Mouse (Mus musculus) heart, embryonic 10.5 days (tissue): ENCODE data around the gene Gjd2. TPM values are rescaled to one million over a fixed set of nuclear protein-coding genes. Genes with fewer than 3 reads are reported as not detected.

Experiments
- DNase-seq: peaks from one replicate; pipeline ENCODE4 v3.0.0-alpha.2; 2017; ENCODE audit warnings: low spot score
- H3K27ac ChIP-seq: fragments of 300-500 bp; sonication (generic); 2 replicates; pipeline ENCODE4 v1.5.1; 2016; ENCODE audit warnings: mild to moderate bottlenecking
- H3K27me3 ChIP-seq: fragments of 300-500 bp; sonication (generic); 2 replicates; pipeline ENCODE4 v1.6.1; 2016; ENCODE audit warnings: mild to moderate bottlenecking; ENCODE audit not compliant: poor library complexity, insufficient read depth, severe bottlenecking
- H3K36me3 ChIP-seq: fragments of 300-500 bp; sonication (generic); 2 replicates; pipeline ENCODE4 v1.6.1; 2016; ENCODE audit warnings: mild to moderate bottlenecking, moderate library complexity
- H3K4me1 ChIP-seq: fragments of 300-500 bp; sonication (generic); 2 replicates; pipeline ENCODE4 v1.6.1; 2016; ENCODE audit warnings: mild to moderate bottlenecking
- H3K4me3 ChIP-seq: fragments of 300-500 bp; sonication (generic); 2 replicates; pipeline ENCODE4 v1.5.1; 2016; ENCODE audit warnings: mild to moderate bottlenecking, moderate library complexity
- H3K9me3 ChIP-seq: fragments of 300-500 bp; sonication (generic); 2 replicates; pipeline ENCODE4 v1.6.1; 2016; ENCODE audit warnings: mild to moderate bottlenecking, moderate library complexity
- WGBS: fragments of 180-500 bp; shearing (Covaris S2); methylation state at CpG from one replicate; pipeline ENCODE4 v1.1.7; 2016; 5-methylcytosine and 5-hydroxymethylcytosine counted together
- polyA plus RNA-seq: library from polyadenylated mRNA; unstranded; fragments of >200 nt; fragmentation: Nextera tagmentation; extraction: Ambion mirVana; gene quantifications from 2 replicates; pipeline ENCODE4 v1.2.1, GENCODE M21; 2016

Gjd2 gene
- polyA plus RNA-seq, 1 experiment from 2014 or later = not detected

- H3K4me3 ChIP-seq = no peak overlapping the region
- H3K27ac ChIP-seq = no peak overlapping the region
- no peaks in the 10 kb centered on the region for H3K36me3 ChIP-seq
- WGBS = 55% methylated on average over 8 of the region's 8 CpGs
- no peaks in the 10 kb centered on the region for H3K27me3 ChIP-seq
- no peak for DNase-seq
- H3K4me1 ChIP-seq = no peaks in the 10 kb centered on the region
- H3K9me3 ChIP-seq = no peaks in the 10 kb centered on the region
Measured at GRCm38 (mm10) chr2:113997484-113997883, 15.9 kb downstream of the Gjd2 start.

DNA sequence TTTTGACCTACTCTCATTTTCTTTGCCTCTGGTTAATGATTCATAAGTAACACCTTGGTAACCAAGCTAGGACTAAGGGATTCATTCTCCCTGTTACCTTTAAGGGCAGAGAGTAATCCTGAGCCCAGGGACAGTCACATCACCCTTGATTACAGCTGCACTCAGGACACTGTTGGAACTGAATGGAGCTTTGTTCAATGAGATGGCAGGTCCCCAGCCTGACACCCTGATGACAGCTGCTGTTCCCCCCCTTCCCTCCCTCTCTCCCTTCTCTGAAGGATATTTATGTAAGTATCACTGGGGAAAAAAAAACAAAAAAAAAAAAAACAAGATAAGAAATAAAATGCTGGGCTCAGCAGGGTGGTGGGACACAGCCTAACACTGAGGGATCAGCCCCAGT is 16.5 kb downstream of the Gjd2 start:
- H3K4me1 ChIP-seq = no peaks in the 10 kb centered on the region
- H3K4me3 ChIP-seq = no peak overlapping the region
- no peak for DNase-seq
- no peaks in the 10 kb centered on the region for H3K27me3 ChIP-seq
- no peak overlapping the region for H3K27ac ChIP-seq
- no peaks in the 10 kb centered on the region for H3K9me3 ChIP-seq
- no peaks in the 10 kb centered on the region for H3K36me3 ChIP-seq

DNA sequence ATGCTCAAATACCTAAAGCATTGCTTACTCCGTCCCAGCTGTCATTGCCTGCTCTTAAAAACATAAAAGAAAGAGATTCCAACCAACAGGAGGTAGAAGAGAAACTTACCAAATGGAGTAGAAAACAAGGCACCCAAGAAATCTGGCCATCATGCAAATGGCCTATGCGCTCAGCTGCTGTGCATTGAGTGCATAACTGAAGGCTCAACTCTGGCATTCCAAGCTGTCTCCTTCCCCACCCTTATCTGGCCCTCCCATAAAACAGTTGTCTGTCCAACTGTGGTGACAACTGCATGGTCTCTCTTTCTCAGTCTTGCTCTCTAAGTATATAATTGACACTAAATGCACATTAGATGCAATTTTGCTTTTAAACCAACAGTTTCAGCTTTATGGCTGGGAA is 28.5 kb downstream of the Gjd2 start:
- DNase-seq = no peak
- Histone ChIP-seq H3K27ac (no peak overlapping the region), H3K36me3 (no peaks in the 10 kb centered on the region), H3K4me3 (no peak overlapping the region), H3K27me3 (no peaks in the 10 kb centered on the region), H3K4me1 (peaks cover 19% of the 10 kb centered on the region; the same call in 1 of the 2 replicates), H3K9me3 (no peaks in the 10 kb centered on the region)
- WGBS = 70% methylated on average over 2 of the region's 2 CpGs

- H3K4me1 ChIP-seq = peaks cover 27% of the 10 kb centered on the region; the same call in 1 of the 2 replicates
- H3K27me3 ChIP-seq = no peaks in the 10 kb centered on the region
- peak overlapping the region; percentile 12; the same call in 1 of the 2 replicates for H3K4me3 ChIP-seq
- no peaks in the 10 kb centered on the region for H3K36me3 ChIP-seq
- 34% methylated on average over 8 of the region's 8 CpGs for WGBS
- peak; percentile 78 for DNase-seq
- peak overlapping the region; percentile 49; the same call in 1 of the 2 replicates for H3K27ac ChIP-seq
- no peaks in the 10 kb centered on the region for H3K9me3 ChIP-seq
Measured at GRCm38 (mm10) chr2:113980664-113981063, 32.8 kb downstream of the Gjd2 start.

DNA sequence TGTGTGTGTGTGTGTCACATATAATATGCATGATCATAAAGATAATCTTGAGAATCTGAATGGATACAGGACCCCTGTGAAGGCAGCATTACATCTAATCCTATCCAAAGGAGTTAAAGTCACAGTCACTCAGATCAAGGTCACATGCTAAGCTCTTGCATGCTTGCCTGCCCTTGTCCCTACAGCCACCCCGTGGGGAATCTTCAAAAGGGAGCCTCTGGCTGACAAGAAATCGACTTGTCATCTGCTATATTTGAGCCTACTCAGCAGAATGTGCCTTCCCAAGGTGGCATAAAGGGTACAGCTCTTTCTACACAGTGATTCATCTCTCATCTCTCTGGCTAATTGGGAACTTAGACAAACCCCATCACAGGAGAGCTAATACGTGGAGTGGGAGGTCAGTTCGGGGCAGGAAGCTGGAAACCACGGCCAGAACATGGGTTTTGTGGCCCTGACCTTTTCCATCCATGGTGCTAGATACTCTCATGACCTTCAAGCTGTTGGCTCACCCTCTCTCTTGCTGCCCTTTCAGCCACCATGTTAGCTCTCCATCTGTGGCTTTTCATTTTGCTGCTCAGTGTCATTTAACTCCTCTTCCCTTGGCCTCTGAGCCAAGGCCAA is 35.2 kb downstream of the Gjd2 start:
- Histone ChIP-seq H3K27ac (peak overlapping the region; percentile 36; the same call in 1 of the 2 replicates), H3K4me1 (0 out of 2 replicates have a peak, but pooled peaks cover 18% of the 10 kb centered on the region), H3K36me3 (no peaks in the 10 kb centered on the region), H3K27me3 (no peaks in the 10 kb centered on the region), H3K4me3 (no peak overlapping the region), H3K9me3 (no peaks in the 10 kb centered on the region)
- no peak for DNase-seq
- WGBS = 55% methylated on average over 5 of the region's 5 CpGs

DNA sequence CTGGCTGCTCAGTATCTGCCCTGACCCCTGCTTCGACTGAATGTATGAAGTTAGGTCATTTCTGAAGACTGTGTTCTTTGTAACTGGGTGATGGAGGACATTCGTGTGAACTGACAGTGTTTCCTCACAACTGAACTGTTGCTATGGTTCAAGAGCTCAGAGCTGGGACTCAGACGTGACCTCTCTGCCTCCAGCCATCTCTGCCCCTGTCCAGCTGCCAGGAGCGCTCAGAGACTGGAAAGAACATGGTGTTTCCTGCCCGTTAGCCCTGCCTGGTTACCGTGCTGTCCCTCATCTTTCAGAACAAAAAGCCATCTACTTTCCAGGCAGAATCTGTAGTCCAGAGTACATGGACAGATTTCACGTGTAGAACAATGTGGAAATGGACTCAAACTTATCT is 39.5 kb downstream of the Gjd2 start:
- Histone ChIP-seq H3K27ac (no peak overlapping the region), H3K27me3 (no peaks in the 10 kb centered on the region), H3K4me1 (0 out of 2 replicates have a peak, but pooled peaks cover 7% of the 10 kb centered on the region), H3K36me3 (no peaks in the 10 kb centered on the region), H3K9me3 (no peaks in the 10 kb centered on the region), H3K4me3 (no peak overlapping the region)
- 63% methylated on average over 7 of the region's 7 CpGs for WGBS
- DNase-seq = no peak

DNA sequence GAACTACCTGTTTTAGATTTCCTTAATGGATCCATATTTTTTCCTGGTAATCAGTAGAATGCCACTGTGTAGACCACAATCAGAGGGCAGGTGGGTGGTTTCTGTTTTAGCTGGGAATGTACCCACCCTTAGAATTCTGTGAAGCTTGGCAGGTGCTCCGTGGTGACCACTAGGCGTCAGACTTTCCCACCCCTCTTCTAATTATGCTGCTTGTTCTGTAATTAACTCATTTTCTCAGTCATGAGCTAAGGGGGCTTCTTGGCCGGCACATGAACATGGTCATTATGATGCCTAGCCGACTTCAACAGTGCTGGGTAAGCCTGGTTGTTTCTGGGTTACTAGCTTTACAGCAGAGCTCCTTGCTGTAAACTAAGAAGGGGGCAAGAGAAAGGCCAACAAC is 47.0 kb downstream of the Gjd2 start:
- 32% methylated on average over 4 of the region's 4 CpGs for WGBS
- DNase-seq = no peak
- no peaks in the 10 kb centered on the region for H3K36me3 ChIP-seq
- no peaks in the 10 kb centered on the region for H3K4me1 ChIP-seq
- H3K4me3 ChIP-seq = no peak overlapping the region
- H3K27ac ChIP-seq = no peak overlapping the region
- no peaks in the 10 kb centered on the region for H3K9me3 ChIP-seq
- H3K27me3 ChIP-seq = no peaks in the 10 kb centered on the region

Other genes starting within 250 kb of the Gjd2 start
- gene Scg5, start 184.5 kb downstream of the Gjd2 start, polyA plus RNA-seq = 0.81 and 0.99 TPM in 2 replicates
- 25.7 and 29.6 TPM in 2 replicates for gene Arhgap11a, start 165.0 kb downstream of the Gjd2 start, polyA plus RNA-seq
- gene Actc1, start 39.9 kb upstream of the Gjd2 start, polyA plus RNA-seq = 7,735 and 13,041 TPM in 2 replicates
- gene Aqr, start 173.4 kb upstream of the Gjd2 start, polyA plus RNA-seq = 31.1 and 39.0 TPM in 2 replicates
- gene Zfp770, start 187.8 kb upstream of the Gjd2 start, polyA plus RNA-seq = 2.8 and 3.2 TPM in 2 replicates